Mouse (Mus musculus) heart, postnatal 36 days (tissue): ENCODE results near the gene Eid3. TPM values are rescaled to one million over a fixed set of nuclear protein-coding genes. Genes with fewer than 3 reads are reported as not detected.
A peak's percentile ranks its signal among the peaks of the same experiment; 100 is the strongest.

Experiments
- DNase-seq, 2 experiments: peaks; one replicate each; pipeline ENCODE4 v3.0.0; 2021 to 2022
- intact Hi-C: fragments of 180-260 bp; cut with DNase I; formaldehyde crosslinking; loops from one replicate; pipeline ENCODE4 v1.15.1; 2025
- total RNA-seq, 2 experiments: library from RNA; stranded (reverse); gene quantifications; 2 replicates each; pipeline ENCODE4 v1.2.3; 2021

Eid3 gene
- total RNA-seq, 2 experiments from 2014 or later: 0.69 to 1.5 TPM

GRCm38 (mm10) chr10:82860181-82860928 is 6.1 kb upstream of the Eid3 start:
- intact Hi-C loops: loop anchor here (2.0 kb wide), 1 partner anchor 48 kb away; no protein-coding TSS in a partner anchor
- peak; percentile 75 to 81 for DNase-seq

GRCm38 (mm10) chr10:82860929-82861315 is 5.5 kb upstream of the Eid3 start:
- intact Hi-C loops: loop anchor here (2.0 kb wide), 1 partner anchor 48 kb away; no protein-coding TSS in a partner anchor

DNA sequence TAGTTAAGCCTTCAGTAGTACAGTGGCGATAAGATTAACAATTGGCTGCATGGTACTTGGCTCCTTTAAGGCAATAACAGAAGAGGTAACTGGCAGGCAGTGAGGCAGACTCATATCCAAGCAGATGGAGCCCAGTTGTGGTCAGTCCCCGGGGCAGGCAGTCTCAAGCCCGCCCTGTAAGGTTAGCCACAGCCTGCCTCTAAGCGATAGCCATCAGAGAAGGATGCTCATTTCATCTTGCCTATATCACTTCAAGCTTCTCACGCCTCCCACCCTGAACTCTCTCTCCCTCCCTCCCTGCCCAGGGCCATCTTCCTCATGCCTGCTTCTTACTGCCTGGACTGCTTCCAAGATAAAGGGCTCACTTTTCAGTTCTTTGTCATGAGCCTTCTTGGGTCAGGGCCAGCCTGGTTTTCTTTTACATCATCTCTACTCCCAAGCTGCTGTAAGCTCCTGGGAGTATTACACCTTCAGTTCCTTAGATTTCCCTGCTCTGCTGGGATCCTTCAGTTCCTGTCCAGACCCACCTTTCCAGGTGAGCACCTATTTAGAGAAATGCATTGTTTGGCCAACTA is 3.2 kb upstream of the Eid3 start:
- no peak for DNase-seq
- intact Hi-C loops: no loop called here

More at GRCm38 (mm10) chr10:82860929-82861315, 5.5 kb upstream of the Eid3 start:
- no peak for DNase-seq

- no peak for DNase-seq
- intact Hi-C loops: no loop called here
Observed at GRCm38 (mm10) chr10:82863827-82864226, 2.6 kb upstream of the Eid3 start.

DNA sequence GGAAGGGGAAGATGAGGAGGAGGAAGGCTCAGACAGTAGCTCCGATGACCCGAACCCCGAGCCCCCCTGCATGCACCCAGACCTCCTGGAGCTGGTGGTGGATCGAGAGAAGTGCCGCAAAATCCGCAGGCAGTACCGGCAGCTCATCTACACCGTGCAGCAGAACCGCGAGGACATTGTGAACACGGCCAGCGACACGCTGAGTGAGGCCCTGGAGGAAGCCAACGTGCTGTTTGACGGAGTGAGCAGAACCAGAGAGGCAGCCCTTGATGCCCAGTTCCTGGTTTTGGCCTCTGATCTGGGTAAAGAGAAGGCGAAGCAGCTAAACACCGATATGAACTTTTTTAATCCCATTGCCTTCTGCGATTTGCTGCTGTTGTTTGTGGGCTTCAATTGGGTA is 406 bp downstream of the Eid3 start:
- intact Hi-C loops: no loop called here
- no peak for DNase-seq

- intact Hi-C loops: no loop called here
- no peak for DNase-seq
Observed at GRCm38 (mm10) chr10:82868418-82869086, 2.1 kb downstream of the Eid3 start.

- intact Hi-C loops: no loop called here
- DNase-seq: no peak
Observed at GRCm38 (mm10) chr10:82875446-82875845, 9.0 kb downstream of the Eid3 start.

DNA sequence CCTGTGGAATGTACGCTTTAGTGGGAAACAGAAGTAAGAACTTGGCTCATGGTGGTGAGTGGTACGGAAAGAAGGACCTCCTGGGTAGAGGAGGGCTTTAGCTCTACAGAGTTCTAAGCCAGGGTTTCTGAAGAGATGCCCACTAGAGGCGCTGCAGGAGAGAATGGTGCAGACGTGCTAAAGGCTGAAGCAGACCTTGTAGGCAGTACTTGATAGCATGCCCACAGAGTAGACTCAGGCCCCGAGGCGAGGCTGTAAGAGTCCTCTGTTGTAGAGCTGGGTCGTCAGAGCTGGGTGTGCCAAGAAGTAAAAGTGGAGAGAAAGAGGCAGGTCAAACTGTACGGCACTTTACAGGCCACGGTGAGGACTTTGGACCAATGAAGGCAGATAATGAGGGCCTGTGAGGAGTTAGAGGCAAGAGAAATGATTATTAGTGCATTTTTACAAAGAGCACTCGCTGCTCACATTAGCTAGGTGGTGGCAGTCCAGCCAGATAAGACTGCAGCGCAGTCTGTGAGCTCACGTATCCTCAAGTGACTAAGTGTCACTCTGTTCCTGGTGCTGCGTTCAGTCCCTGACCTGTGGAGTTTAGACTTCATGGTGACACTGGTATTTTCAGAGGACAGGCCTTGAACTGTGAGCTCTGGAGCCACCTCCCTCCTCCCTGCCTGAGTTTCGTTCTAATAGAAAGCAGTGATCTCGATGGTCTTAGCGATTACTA is 9.8 kb downstream of the Eid3 start:
- DNase-seq: no peak
- intact Hi-C loops: no loop called here

DNA sequence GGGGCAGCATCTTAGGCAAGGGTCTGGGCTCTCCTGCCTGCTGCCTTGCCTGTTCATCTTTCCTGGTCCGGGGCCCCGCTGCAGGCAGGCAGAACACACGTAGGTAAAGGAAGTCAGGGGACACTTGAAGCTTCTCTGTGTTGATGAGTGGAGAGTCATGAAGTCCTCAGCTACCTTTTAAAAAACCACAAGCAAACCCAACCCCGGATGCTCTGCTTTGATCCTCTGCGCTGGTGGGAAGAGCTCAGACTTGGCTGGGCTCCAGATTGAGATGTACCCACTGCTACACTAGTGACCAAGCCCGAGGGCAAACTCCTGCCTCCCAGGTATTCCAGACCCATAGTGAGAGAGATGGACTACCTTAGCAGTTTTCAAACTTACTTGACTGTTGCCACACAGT is 20.9 kb downstream of the Eid3 start:
- intact Hi-C loops: no loop called here
- DNase-seq: no peak

- DNase-seq: no peak
- intact Hi-C loops: no loop called here
Observed at GRCm38 (mm10) chr10:82888576-82888975, 22.1 kb downstream of the Eid3 start.

DNA sequence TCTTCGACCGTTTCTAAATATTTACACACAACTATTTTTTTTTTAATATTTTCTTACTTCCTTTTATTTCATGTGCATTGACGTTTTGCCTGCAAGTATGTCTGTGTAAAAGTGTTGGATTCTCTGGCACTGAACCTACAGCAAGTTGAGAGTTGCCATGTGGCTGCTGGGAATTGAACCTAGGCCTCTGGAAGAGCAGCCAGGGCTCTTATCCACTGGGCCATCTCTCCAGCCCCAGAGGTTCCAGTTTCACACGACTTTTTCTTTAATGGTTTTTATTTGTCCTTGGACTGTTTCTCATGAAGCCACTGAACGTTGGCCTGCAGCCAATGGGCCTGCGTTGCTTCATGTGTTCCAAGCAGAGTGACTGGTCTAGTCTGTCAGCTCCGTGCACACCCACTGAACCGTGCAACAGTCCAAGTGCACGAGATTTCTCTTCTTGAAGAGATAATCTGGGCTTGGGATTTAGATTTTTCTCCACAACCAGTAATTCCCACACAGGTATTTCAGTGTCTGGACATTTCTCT is 23.1 kb downstream of the Eid3 start:
- intact Hi-C loops: no loop called here
- DNase-seq: peak; percentile 65 to 69

DNA sequence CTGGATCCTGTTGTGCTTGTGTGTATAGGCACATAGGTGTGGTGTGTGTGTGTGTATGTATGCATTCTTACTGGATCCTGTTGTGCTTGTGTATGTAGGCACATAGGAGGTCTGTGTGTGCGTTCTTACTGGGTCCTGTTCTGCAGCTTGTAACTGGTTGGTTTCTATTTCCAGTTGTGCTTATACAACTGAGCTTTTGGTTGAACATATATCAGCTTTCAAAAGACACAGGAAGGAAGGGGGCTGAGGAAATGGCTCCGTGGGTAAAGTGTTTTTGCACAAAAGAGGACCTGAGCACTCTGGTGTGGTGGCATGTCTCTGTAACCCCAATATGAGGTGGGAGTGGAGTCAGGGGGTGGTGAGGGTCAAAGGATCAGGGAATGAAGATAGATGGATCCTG is 24.5 kb downstream of the Eid3 start:
- intact Hi-C loops: no loop called here
- no peak for DNase-seq

DNA sequence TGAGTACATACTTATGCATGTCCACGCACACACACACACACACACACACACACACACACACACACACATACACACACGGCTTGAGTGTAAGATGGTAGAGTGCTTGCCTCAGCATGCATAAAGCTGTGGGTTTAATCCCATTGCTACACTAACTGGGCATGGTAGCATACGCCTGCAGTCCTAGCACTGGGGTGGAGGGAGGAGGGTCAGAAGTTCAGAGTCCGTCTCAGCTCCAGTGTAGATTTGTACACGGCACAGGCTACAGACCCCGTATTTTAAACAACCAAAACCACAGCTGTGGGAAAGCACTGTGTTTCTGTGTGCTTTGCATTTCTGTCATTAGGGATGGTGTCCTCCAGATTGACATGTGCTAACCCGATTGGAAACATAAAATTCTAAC is 25.0 kb downstream of the Eid3 start:
- intact Hi-C loops: no loop called here
- no peak for DNase-seq

GRCm38 (mm10) chr10:82892442-82893055 is 26.1 kb downstream of the Eid3 start:
- DNase-seq: no peak
- intact Hi-C loops: no loop called here

GRCm38 (mm10) chr10:82893872-82894650 is 27.6 kb downstream of the Eid3 start:
- no peak for DNase-seq
- intact Hi-C loops: no loop called here

- no peak for DNase-seq
- intact Hi-C loops: no loop called here
Observed at GRCm38 (mm10) chr10:82897936-82898335, 31.5 kb downstream of the Eid3 start.

DNA sequence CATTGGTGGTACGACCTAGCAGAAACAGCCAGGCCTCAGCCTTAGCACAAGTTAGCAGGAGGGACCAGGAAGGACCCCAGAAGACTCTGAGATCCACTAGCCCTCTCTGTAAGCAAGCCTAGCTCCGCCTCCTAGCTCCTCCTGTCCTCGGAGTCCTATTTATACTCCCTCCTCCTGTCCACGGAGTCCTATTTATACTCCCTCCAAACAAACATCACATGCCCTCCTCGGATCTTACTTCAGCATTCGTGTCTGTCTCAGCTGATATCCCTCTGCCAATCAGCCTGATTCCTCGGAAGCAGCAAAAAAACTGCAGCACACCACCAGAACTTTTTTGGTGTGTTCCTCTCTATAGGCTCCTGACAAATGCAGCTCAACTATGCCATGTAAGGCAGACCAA is 32.5 kb downstream of the Eid3 start:
- peak in 1 of 2 experiments; percentile 8 for DNase-seq
- intact Hi-C loops: no loop called here

DNA sequence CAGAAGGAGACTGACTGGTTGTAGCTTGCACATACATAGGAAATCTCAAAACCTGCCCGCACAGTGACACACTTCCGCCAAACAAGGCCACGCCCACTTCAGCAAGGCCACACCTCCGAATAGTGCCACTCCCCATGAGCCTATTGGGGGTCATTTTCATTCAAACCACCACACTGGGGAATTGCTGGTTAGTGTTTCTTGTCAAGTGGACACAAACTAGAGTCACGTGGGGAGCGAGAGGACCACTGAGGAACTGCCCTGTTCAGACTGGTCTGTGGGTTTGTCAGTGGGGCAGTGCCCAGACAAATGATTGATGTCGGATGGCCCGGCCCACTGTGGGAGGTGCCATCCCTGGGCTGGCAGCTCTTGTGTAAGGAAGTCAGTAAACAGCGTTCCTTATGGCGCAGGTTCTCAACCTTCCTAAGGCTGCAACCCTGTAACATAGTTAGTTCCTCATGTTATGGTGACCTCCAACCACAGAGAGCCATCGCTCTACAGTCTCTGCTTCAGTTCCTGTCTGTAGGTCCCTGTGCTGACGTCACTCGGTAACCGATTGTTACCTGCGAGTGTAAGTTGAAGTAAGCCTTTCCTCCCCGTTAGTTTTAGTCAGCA is 33.5 kb downstream of the Eid3 start:
- intact Hi-C loops: loop anchor here (2.0 to 5.0 kb wide), 3 partner anchors 41 to 233 kb away; no protein-coding TSS in a partner anchor
- DNase-seq: no peak

DNA sequence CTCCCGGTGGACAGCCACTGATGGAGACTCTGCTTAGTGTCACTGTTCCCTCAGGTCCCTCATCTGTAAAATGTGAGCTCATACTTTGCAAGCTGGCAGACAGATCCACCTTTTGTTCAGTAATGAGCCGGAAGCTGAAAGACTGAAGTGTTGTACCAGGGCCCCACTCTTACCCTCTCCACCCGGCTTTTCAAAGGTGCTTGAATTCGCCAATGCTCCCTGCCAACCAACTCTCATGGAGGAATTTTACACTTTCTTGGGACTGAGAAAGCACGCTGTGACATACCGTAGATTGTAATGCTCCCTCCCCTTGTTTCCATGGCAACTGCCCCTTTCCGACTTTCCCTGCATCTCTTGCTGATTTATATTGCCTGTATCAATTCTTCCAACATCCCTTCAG is 34.1 kb downstream of the Eid3 start:
- DNase-seq: no peak
- intact Hi-C loops: loop anchor here (2.0 to 5.0 kb wide), 3 partner anchors 42 to 234 kb away; no protein-coding TSS in a partner anchor
